Mouse (Mus musculus) small intestine, adult 2 months (tissue): ENCODE results near the gene Usp2.

Experiments
- CTCF ChIP-seq: fragments of 200-500 bp; IDR thresholded peaks from 2 replicates; pipeline ENCODE4 v1.5.1; 2012; ENCODE audit warnings: low read depth, mild to moderate bottlenecking, control low read depth, inconsistent platforms, low read length, moderate library complexity, mixed read lengths; ENCODE audit not compliant: insufficient replicate concordance, insufficient read length; ENCODE audit errors: extremely low read depth
- POLR2A ChIP-seq: fragments of 200-500 bp; IDR thresholded peaks from 2 replicates; pipeline ENCODE4 v1.6.1; 2012; ENCODE audit warnings: low read depth, mild to moderate bottlenecking, control low read depth, inconsistent platforms, low read length, moderate library complexity

DNA sequence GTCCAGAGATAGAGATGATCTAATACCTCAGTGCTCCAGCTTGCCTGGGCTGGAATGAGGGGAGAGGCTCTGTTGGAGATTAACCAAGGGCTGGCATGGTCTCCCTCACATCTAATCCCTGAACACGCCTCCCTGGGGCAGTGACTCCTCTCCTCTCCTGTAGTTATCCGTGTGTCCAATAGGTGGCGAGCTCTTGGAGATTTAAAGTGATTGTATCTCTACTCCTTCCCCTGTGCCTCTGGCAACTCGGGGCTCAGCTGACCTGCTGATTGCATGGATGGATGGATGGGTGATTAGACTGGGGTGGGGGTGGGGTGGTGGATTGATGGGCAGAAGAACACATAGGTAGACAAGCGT, 9.9 kb downstream of the Usp2 start:
- TF ChIP-seq CTCF: peak; percentile 70; the same call in 1 of the 2 replicates
- no peak for TF ChIP-seq POLR2A
